ENCODE assay signal across 17 mouse cellular contexts in genomic region chr3:127874254-127874883, GRCm38 (mm10). TPM values are rescaled to one million over a fixed set of nuclear protein-coding genes. Genes with fewer than 3 reads are reported as not detected.
DNase-seq lines count a peak whose midpoint lies in the region; ATAC-seq lines count a peak whose summit lies in the region.
"Had no signal": no experiment of that assay in that cellular context is flagged by ENCODE, and none has a peak within 500 bp of the region (broad histone marks: within the 10 kb centered on the region; RNA-seq: fewer than 3 reads in every experiment).

No protein-coding gene starts in this region.

- H3K4me3 ChIP-seq in forebrain, embryonic 14.5 days (ENCODE audit: low read depth, low read length): no peak overlapping the region
- H3K4me3 ChIP-seq in forebrain, embryonic 12.5 days (replicated peaks): no peak overlapping the region
- no peak overlapping the region for H3K4me3 ChIP-seq in neural tube, embryonic 13.5 days
- no peak overlapping the region for H3K4me3 ChIP-seq in midbrain, embryonic 16.5 days (ENCODE audit: low read depth, low read length)
- H3K4me3 ChIP-seq: embryonic facial prominence, embryonic 15.5 days; heart, embryonic 15.5 days; liver, embryonic 13.5 days had no signal

- no peaks in the 10 kb centered on the region for H3K36me3 ChIP-seq in forebrain, embryonic 14.5 days (ENCODE audit: control insufficient read depth, insufficient read depth, low read length)
- H3K36me3 ChIP-seq in forebrain, embryonic 12.5 days (replicated peaks): no peaks in the 10 kb centered on the region
- no peaks in the 10 kb centered on the region for H3K36me3 ChIP-seq in neural tube, embryonic 13.5 days
- no peaks in the 10 kb centered on the region for H3K36me3 ChIP-seq in midbrain, embryonic 16.5 days (ENCODE audit: control insufficient read depth, insufficient read depth, low read length)
- H3K36me3 ChIP-seq: embryonic facial prominence, embryonic 15.5 days; heart, embryonic 15.5 days had no signal

- no peaks in the 10 kb centered on the region for H3K27me3 ChIP-seq in forebrain, embryonic 14.5 days (replicated peaks; ENCODE audit: control insufficient read depth, insufficient read depth, low read length)
- no peaks in the 10 kb centered on the region for H3K27me3 ChIP-seq in forebrain, embryonic 12.5 days
- no peaks in the 10 kb centered on the region for H3K27me3 ChIP-seq in neural tube, embryonic 13.5 days
- no peaks in the 10 kb centered on the region for H3K27me3 ChIP-seq in midbrain, embryonic 16.5 days (ENCODE audit: control insufficient read depth, insufficient read depth, low read depth, low read length)
- H3K27me3 ChIP-seq: embryonic facial prominence, embryonic 15.5 days; heart, embryonic 15.5 days; liver, embryonic 13.5 days; Patski had no signal

- H3K9me3 ChIP-seq in forebrain, embryonic 14.5 days (replicated peaks; ENCODE audit: control insufficient read depth, low read length): no peaks in the 10 kb centered on the region
- H3K9me3 ChIP-seq in forebrain, embryonic 12.5 days: no peaks in the 10 kb centered on the region
- no peaks in the 10 kb centered on the region for H3K9me3 ChIP-seq in neural tube, embryonic 13.5 days
- no peaks in the 10 kb centered on the region for H3K9me3 ChIP-seq in midbrain, embryonic 16.5 days (replicated peaks; ENCODE audit: control insufficient read depth, low read length, poor library complexity, severe bottlenecking)
- H3K9me3 ChIP-seq: embryonic facial prominence, embryonic 15.5 days; heart, embryonic 15.5 days; liver, embryonic 13.5 days had no signal

- H3K4me1 ChIP-seq in forebrain, embryonic 14.5 days (ENCODE audit: control insufficient read depth, insufficient read depth, low read length): no peaks in the 10 kb centered on the region
- no peaks in the 10 kb centered on the region for H3K4me1 ChIP-seq in forebrain, embryonic 12.5 days
- peaks cover 17% of the 10 kb centered on the region for H3K4me1 ChIP-seq in neural tube, embryonic 13.5 days (replicated peaks)
- H3K4me1 ChIP-seq in midbrain, embryonic 16.5 days (ENCODE audit: control insufficient read depth, insufficient read depth, low read length): no peaks in the 10 kb centered on the region
- H3K4me1 ChIP-seq: embryonic facial prominence, embryonic 15.5 days; heart, embryonic 15.5 days had no signal

- H3K4me2 ChIP-seq in forebrain, embryonic 14.5 days (ENCODE audit: low read length): no peak overlapping the region
- H3K4me2 ChIP-seq in forebrain, embryonic 12.5 days: no peak overlapping the region
- no peak overlapping the region for H3K4me2 ChIP-seq in neural tube, embryonic 13.5 days
- no peak overlapping the region for H3K4me2 ChIP-seq in midbrain, embryonic 16.5 days (ENCODE audit: low read length)
- H3K4me2 ChIP-seq: embryonic facial prominence, embryonic 15.5 days; heart, embryonic 15.5 days; liver, embryonic 13.5 days had no signal

- WGBS in forebrain, embryonic 14.5 days: 54% methylated on average over 4 of the region's 4 CpGs
- 77% methylated on average over 4 of the region's 4 CpGs for WGBS in forebrain, embryonic 12.5 days
- 9% methylated on average over 4 of the region's 4 CpGs for WGBS in neural tube, embryonic 13.5 days
- WGBS in midbrain, embryonic 16.5 days: 56% methylated on average over 4 of the region's 4 CpGs

- no peak overlapping the region for H3K9ac ChIP-seq in forebrain, embryonic 14.5 days (ENCODE audit: low read length)
- H3K9ac ChIP-seq in forebrain, embryonic 12.5 days: no peak overlapping the region
- no peak overlapping the region for H3K9ac ChIP-seq in neural tube, embryonic 13.5 days
- no peak overlapping the region for H3K9ac ChIP-seq in midbrain, embryonic 16.5 days (ENCODE audit: low read depth, low read length)
- H3K9ac ChIP-seq: embryonic facial prominence, embryonic 15.5 days; heart, embryonic 15.5 days; liver, embryonic 13.5 days had no signal

- peak; percentile 58 for DNase-seq in forebrain, embryonic 14.5 days (ENCODE audit: low spot score)
- DNase-seq in NIH3T3 (ENCODE audit: low read depth): peak; percentile 60
- DNase-seq in forelimb bud, embryonic 11.5 days (ENCODE audit: low read depth, low spot score): peak; percentile 23
- DNase-seq in adrenal gland, postnatal 36 days: no peak
- DNase-seq in left cerebral cortex, adult 9 months (ENCODE audit: low spot score in 2 of 2): no peak
- DNase-seq: adrenal gland, postnatal 14 days; cerebellum, adult 11-12 months; gastrocnemius, postnatal 25 days; kidney, adult 2 months; liver, embryonic 13.5 days; right cerebral cortex, adult 18-20 months had no signal

- peak; percentile 58 for ATAC-seq in forebrain, embryonic 14.5 days
- no peak for ATAC-seq in forebrain, embryonic 12.5 days (ENCODE audit: low FRiP score)
- peak; percentile 89 for ATAC-seq in neural tube, embryonic 13.5 days (ENCODE audit: low read depth)
- ATAC-seq in midbrain, embryonic 16.5 days: no peak
- ATAC-seq: Patski had no signal

- no peak overlapping the region for H3K27ac ChIP-seq in forebrain, embryonic 14.5 days (ENCODE audit: low read depth, low read length)
- H3K27ac ChIP-seq in forebrain, embryonic 12.5 days: no peak overlapping the region
- peak overlapping the region; percentile 43 for H3K27ac ChIP-seq in neural tube, embryonic 13.5 days (replicated peaks)
- H3K27ac ChIP-seq in midbrain, embryonic 16.5 days (ENCODE audit: low read length): no peak overlapping the region
- H3K27ac ChIP-seq: embryonic facial prominence, embryonic 15.5 days; heart, embryonic 15.5 days; liver, embryonic 13.5 days had no signal

RNA-seq across cellular contexts. Expression of gene Fam241a, which starts 21.8 kb away (rescaled TPM):
- polyA plus RNA-seq in forebrain, embryonic 14.5 days (2014; fragmentation: Nextera tagmentation; extraction: Ambion mirVana): 9.6 and 10.2 TPM in 2 replicates
- polyA plus RNA-seq in forebrain, embryonic 12.5 days (2016; fragmentation: Nextera tagmentation; extraction: Ambion mirVana): 7.3 and 8.5 TPM in 2 replicates
- polyA plus RNA-seq in neural tube, embryonic 13.5 days (2015; fragmentation: Nextera tagmentation; extraction: Ambion mirVana): 7.2 and 8.4 TPM in 2 replicates
- polyA plus RNA-seq in midbrain, embryonic 16.5 days (2015; fragmentation: Nextera tagmentation; extraction: Ambion mirVana): 6.8 and 8.5 TPM in 2 replicates
- 1 to 10 TPM; 5.1 to 5.6 TPM for total RNA-seq in adrenal gland, postnatal 36 days (2021)

RNA-seq across cellular contexts. Expression of gene Ap1ar, which starts 37.0 kb away (rescaled TPM):
- polyA plus RNA-seq in forebrain, embryonic 14.5 days (2014; fragmentation: Nextera tagmentation; extraction: Ambion mirVana): 42.8 and 53.3 TPM in 2 replicates
- polyA plus RNA-seq in forebrain, embryonic 12.5 days (2016; fragmentation: Nextera tagmentation; extraction: Ambion mirVana): 74.2 and 80.9 TPM in 2 replicates
- 82.7 and 93.6 TPM in 2 replicates for polyA plus RNA-seq in neural tube, embryonic 13.5 days (2015; fragmentation: Nextera tagmentation; extraction: Ambion mirVana)
- polyA plus RNA-seq in midbrain, embryonic 16.5 days (2015; fragmentation: Nextera tagmentation; extraction: Ambion mirVana): 90.2 and 92.1 TPM in 2 replicates
- total RNA-seq in adrenal gland, postnatal 36 days (2021): 10 to 100 TPM; 35.6 to 37.3 TPM

Comparison
In these comparisons a context has a peak if more than half of its experiments do, and no peak if none do; other contexts are left out.
1. ATAC-seq: peak in forebrain, embryonic 14.5 days (single experiment) and neural tube, embryonic 13.5 days (single experiment); none in forebrain, embryonic 12.5 days (single experiment) and midbrain, embryonic 16.5 days (single experiment).
2. DNase-seq: peak in forebrain, embryonic 14.5 days (single experiment), NIH3T3 (single experiment) and forelimb bud, embryonic 11.5 days (single experiment); none in adrenal gland, postnatal 36 days (0 of 2) and left cerebral cortex, adult 9 months (0 of 2).